Mouse (Mus musculus) frontal cortex, postnatal 36 days (tissue): ENCODE results near the gene Olfr729.

ENCODE experiments used
- DNase-seq, 2 experiments: peaks; one replicate each; pipeline ENCODE4 v3.0.0; 2022; ENCODE audit warnings: low spot score in 2 of 2

The Olfr729 gene

GRCm38 (mm10) chr14:50152810-50153209 is at the start of gene Olfr729:
Gene Olfr729 (minus strand): TSS chr14:50152910.
- no peak for DNase-seq

GRCm38 (mm10) chr14:50188098-50188497 is 35.4 kb upstream of the Olfr729 start, which contains the start of gene Olfr730:
Gene Olfr730 (minus strand): TSS chr14:50188198.
- DNase-seq: no peak

- DNase-seq: no peak
Measured at GRCm38 (mm10) chr14:50142580-50142979, 10.1 kb downstream of the Olfr729 start, which contains the start of gene Olfr728. Gene Olfr728 (minus strand): TSS chr14:50142680.

GRCm38 (mm10) chr14:50122886-50123285 is 29.8 kb downstream of the Olfr729 start, which contains the start of gene Olfr727:
Gene Olfr727 (plus strand): TSS chr14:50123186.
- no peak for DNase-seq
